In genomic region chr5:147724945-147725830, GRCm38 (mm10) we compare ENCODE assay signal across 7 mouse cellular contexts. TPM values are rescaled to one million over a fixed set of nuclear protein-coding genes. Genes with fewer than 3 reads are reported as not detected.
A peak's percentile ranks its signal among the peaks of the same experiment; 100 is the strongest.
DNase-seq lines count a peak whose midpoint lies in the region; ATAC-seq and TF ChIP-seq lines count a peak whose summit lies in the region.

No protein-coding gene starts in this region.

- ATAC-seq in forebrain, embryonic 13.5 days = peak; percentile 65
- peak; percentile 69 for ATAC-seq in hindbrain, embryonic 14.5 days (ENCODE audit: low FRiP score)
- peak; percentile 7; the same call in 1 of the 2 replicates for ATAC-seq in liver, embryonic 16.5 days (ENCODE audit: low read depth)
- ATAC-seq in neural tube, embryonic 14.5 days (ENCODE audit: low read depth) = peak; percentile 73

- no peaks in the 10 kb centered on the region for H3K36me3 ChIP-seq in C2C12 (ENCODE audit: control insufficient read depth, insufficient read depth)
- H3K36me3 ChIP-seq in forebrain, embryonic 13.5 days (ENCODE audit: poor library complexity, severe bottlenecking) = no peaks in the 10 kb centered on the region
- H3K36me3 ChIP-seq in hindbrain, embryonic 14.5 days (replicated peaks; ENCODE audit: control insufficient read depth, insufficient read depth) = no peaks in the 10 kb centered on the region
- H3K36me3 ChIP-seq in liver, embryonic 16.5 days (ENCODE audit: control insufficient read depth, insufficient read depth) = no peaks in the 10 kb centered on the region
- no peaks in the 10 kb centered on the region for H3K36me3 ChIP-seq in neural tube, embryonic 14.5 days (ENCODE audit: control insufficient read depth, insufficient read depth, low read length)

- no peak for TF ChIP-seq CTCF in C2C12 (IDR thresholded peaks at IDR 0.05; ENCODE audit: control insufficient read depth, insufficient read depth, insufficient read length)

- peak overlapping the region; percentile 71 for H3K4me2 ChIP-seq in forebrain, embryonic 13.5 days
- peak overlapping the region; percentile 59 for H3K4me2 ChIP-seq in hindbrain, embryonic 14.5 days (replicated peaks)
- H3K4me2 ChIP-seq in liver, embryonic 16.5 days (ENCODE audit: low read depth, low read length) = peak overlapping the region; percentile 36
- H3K4me2 ChIP-seq in neural tube, embryonic 14.5 days (ENCODE audit: low read depth, low read length) = peak overlapping the region; percentile 55

- H3K4me1 ChIP-seq in forebrain, embryonic 13.5 days = peaks cover 17% of the 10 kb centered on the region
- H3K4me1 ChIP-seq in hindbrain, embryonic 14.5 days (replicated peaks; ENCODE audit: control insufficient read depth, insufficient read depth, low read length) = peaks cover 15% of the 10 kb centered on the region
- no peaks in the 10 kb centered on the region for H3K4me1 ChIP-seq in liver, embryonic 16.5 days (ENCODE audit: control insufficient read depth, low read depth, low read length)
- H3K4me1 ChIP-seq in neural tube, embryonic 14.5 days (ENCODE audit: control insufficient read depth, insufficient read depth, low read length) = peaks cover 11% of the 10 kb centered on the region; the same call in 1 of the 2 replicates

- H3ac ChIP-seq in C2C12 (ENCODE audit: control insufficient read depth, insufficient read length, low read depth) = peak overlapping the region; percentile 70

- DNase-seq in NIH3T3 (ENCODE audit: low read depth) = peak; percentile 80
- peak; percentile 55 for DNase-seq in hindbrain, embryonic 14.5 days (ENCODE audit: low spot score)
- no peak for DNase-seq in frontal cortex, adult 2 months (ENCODE audit: extremely low spot score in 1 of 2, low spot score in 1 of 2)

- H3K9me3 ChIP-seq in forebrain, embryonic 13.5 days (replicated peaks) = no peaks in the 10 kb centered on the region
- H3K9me3 ChIP-seq in hindbrain, embryonic 14.5 days (ENCODE audit: control insufficient read depth, low read length) = no peaks in the 10 kb centered on the region
- no peaks in the 10 kb centered on the region for H3K9me3 ChIP-seq in liver, embryonic 16.5 days (replicated peaks; ENCODE audit: control insufficient read depth, low read length)
- no peaks in the 10 kb centered on the region for H3K9me3 ChIP-seq in neural tube, embryonic 14.5 days (ENCODE audit: control insufficient read depth, low read length)

- no peaks in the 10 kb centered on the region for H3K79me3 ChIP-seq in C2C12 (ENCODE audit: low read depth)

- peaks cover 7% of the 10 kb centered on the region for H3K27me3 ChIP-seq in C2C12 (ENCODE audit: control insufficient read depth, insufficient read depth, insufficient read length)
- H3K27me3 ChIP-seq in forebrain, embryonic 13.5 days = peaks cover 97% of the 10 kb centered on the region
- H3K27me3 ChIP-seq in hindbrain, embryonic 14.5 days (ENCODE audit: control insufficient read depth, insufficient read depth, low read length) = peaks cover 94% of the 10 kb centered on the region
- H3K27me3 ChIP-seq in liver, embryonic 16.5 days (ENCODE audit: control insufficient read depth, insufficient read depth, low read depth, low read length) = peaks cover 71% of the 10 kb centered on the region
- peaks cover 60% of the 10 kb centered on the region for H3K27me3 ChIP-seq in neural tube, embryonic 14.5 days (ENCODE audit: control insufficient read depth, insufficient read depth, low read length)

- peak overlapping the region; percentile 46 for H3K9ac ChIP-seq in forebrain, embryonic 13.5 days
- H3K9ac ChIP-seq in hindbrain, embryonic 14.5 days = peak overlapping the region; percentile 41; the same call in 1 of the 2 replicates
- no peak overlapping the region for H3K9ac ChIP-seq in liver, embryonic 16.5 days (ENCODE audit: low read depth, low read length)
- H3K9ac ChIP-seq in neural tube, embryonic 14.5 days (replicated peaks; ENCODE audit: low read depth, low read length) = peak overlapping the region; percentile 16; the same call in 1 of the 2 replicates

- H3K79me2 ChIP-seq in C2C12 (ENCODE audit: control insufficient read depth, insufficient read depth) = peaks cover 5% of the 10 kb centered on the region

- 1% methylated on average over 68 of the region's 69 CpGs for WGBS in forebrain, embryonic 13.5 days
- WGBS in hindbrain, embryonic 14.5 days = under 1% methylated on average over 67 of the region's 69 CpGs
- under 1% methylated on average over 69 of the region's 69 CpGs for WGBS in liver, embryonic 16.5 days (ENCODE audit: insufficient replicate concordance)
- WGBS in neural tube, embryonic 14.5 days = under 1% methylated on average over 66 of the region's 69 CpGs

- H3K4me3 ChIP-seq in C2C12 (ENCODE audit: insufficient read depth, poor library complexity, severe bottlenecking) = peak overlapping the region; percentile 44
- peak overlapping the region; percentile 39 for H3K4me3 ChIP-seq in forebrain, embryonic 13.5 days
- peak overlapping the region; percentile 29 for H3K4me3 ChIP-seq in hindbrain, embryonic 14.5 days (replicated peaks; ENCODE audit: low read length)
- peak overlapping the region; percentile 42 for H3K4me3 ChIP-seq in liver, embryonic 16.5 days (ENCODE audit: low read depth, low read length)
- peak overlapping the region; percentile 32 for H3K4me3 ChIP-seq in neural tube, embryonic 14.5 days (ENCODE audit: low read depth, low read length)

- H3K27ac ChIP-seq in forebrain, embryonic 13.5 days = no peak overlapping the region
- H3K27ac ChIP-seq in hindbrain, embryonic 14.5 days = no peak overlapping the region
- no peak overlapping the region for H3K27ac ChIP-seq in liver, embryonic 16.5 days (ENCODE audit: low read length)
- H3K27ac ChIP-seq in neural tube, embryonic 14.5 days (ENCODE audit: low read depth, low read length) = 0 out of 2 replicates have a peak overlapping the region, but pooled peaks have one; percentile 22

TF ChIP-seq in C2C12, 6 proteins besides CTCF, POLR2A, EP300 and RAD21:
- no peak for TF ChIP-seq MYOD1 (IDR thresholded peaks at IDR 0.05; ENCODE audit: control insufficient read depth, insufficient read length, low read depth)
- no peak for TF ChIP-seq MYOG (IDR thresholded peaks at IDR 0.05; ENCODE audit: control insufficient read depth, extremely low read depth, insufficient read length)
- TF ChIP-seq MAX (IDR thresholded peaks at IDR 0.05) = no peak
- no peak for TF ChIP-seq USF1 (IDR thresholded peaks at IDR 0.05; ENCODE audit: low read depth)
- no peak for TF ChIP-seq CEBPB (IDR thresholded peaks at IDR 0.05; ENCODE audit: low read depth)
- TF ChIP-seq FOSL1 (IDR thresholded peaks at IDR 0.05; ENCODE audit: insufficient read depth, low read length, poor library complexity, severe bottlenecking) = no peak

RNA-seq across cellular contexts. Expression of gene Flt1, which starts 0.6 kb away (rescaled TPM):
- polyA plus RNA-seq in C2C12 (2012; fragmentation: generic; extraction: Trizol) = 2.1 TPM
- 7.2 and 8.5 TPM in 2 replicates for polyA plus RNA-seq in forebrain, embryonic 13.5 days (2015; fragmentation: Nextera tagmentation; extraction: Ambion mirVana)
- 13.2 and 13.8 TPM in 2 replicates for polyA plus RNA-seq in hindbrain, embryonic 14.5 days (2014; fragmentation: Nextera tagmentation; extraction: Ambion mirVana)
- polyA plus RNA-seq in liver, embryonic 16.5 days (2015; fragmentation: Nextera tagmentation; extraction: Ambion mirVana) = 2.5 and 3.3 TPM in 2 replicates
- 9.9 and 15.3 TPM in 2 replicates for polyA plus RNA-seq in neural tube, embryonic 14.5 days (2014; fragmentation: Nextera tagmentation; extraction: Ambion mirVana)
- 26.1 and 29.7 TPM in 2 replicates for polyA plus RNA-seq in frontal cortex, adult 2 months (2012; rRNA removed)

Comparison
In these comparisons a context has a peak if more than half of its experiments do, and no peak if none do; other contexts are left out.
1. DNase-seq: peak in NIH3T3 (single experiment) and hindbrain, embryonic 14.5 days (single experiment); none in frontal cortex, adult 2 months (0 of 2).
2. ATAC-seq: peak in every context shown above with its lines; median percentile 73 in neural tube, embryonic 14.5 days; 69 in hindbrain, embryonic 14.5 days; 65 in forebrain, embryonic 13.5 days; 7 in liver, embryonic 16.5 days.
3. Peak in every context shown above with its lines, with median percentiles within 50 percentile points of each other: H3K4me3 ChIP-seq and H3K4me2 ChIP-seq.